Mouse (Mus musculus) cerebellum, postnatal 10 days (tissue): Measurements from ENCODE around the gene Dbp.
A peak's percentile ranks its signal among the peaks of the same experiment; 100 is the strongest.

Experiments
- DNase-seq, 2 experiments: peaks; one replicate each; pipeline ENCODE4 v3.0.0; 2021; ENCODE audit warnings: mixed read lengths in 2 of 2

Gene Dbp

DNA sequence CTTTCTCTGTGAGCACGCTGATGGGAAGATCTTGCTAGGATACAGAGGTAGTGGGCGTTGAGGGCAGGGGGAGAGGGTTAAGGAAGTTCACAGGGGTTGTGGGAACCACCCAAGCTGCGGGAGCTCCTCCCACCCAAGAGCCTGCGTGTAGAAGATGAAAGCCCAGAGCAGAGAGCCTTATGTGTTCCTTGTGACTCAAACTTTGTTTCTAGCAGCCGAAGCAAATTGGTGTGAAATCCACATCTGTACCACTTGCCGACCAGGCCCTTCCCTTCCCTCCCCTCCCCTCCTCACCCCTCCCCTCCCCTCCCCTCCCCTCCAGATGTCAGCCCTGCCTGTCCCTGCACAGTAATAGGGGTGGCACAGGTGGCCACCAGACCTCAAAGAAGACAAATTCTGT is 9.8 kb upstream of the Dbp start:
- no peak for DNase-seq

GRCm38 (mm10) chr7:45697894-45698293 is 7.0 kb upstream of the Dbp start:
- peak in 1 of 2 experiments; percentile 29 for DNase-seq

- peak; percentile 71 for DNase-seq
These were observed 5.3 kb upstream of the Dbp start, which contains the start of gene Car11 for GRCm38 (mm10) chr7:45699523-45700141. Gene Car11, plus strand, starts transcription at chr7:45699843.

GRCm38 (mm10) chr7:45700301-45701015 is 4.4 kb upstream of the Dbp start:
- peak; percentile 83 to 88 for DNase-seq

DNA sequence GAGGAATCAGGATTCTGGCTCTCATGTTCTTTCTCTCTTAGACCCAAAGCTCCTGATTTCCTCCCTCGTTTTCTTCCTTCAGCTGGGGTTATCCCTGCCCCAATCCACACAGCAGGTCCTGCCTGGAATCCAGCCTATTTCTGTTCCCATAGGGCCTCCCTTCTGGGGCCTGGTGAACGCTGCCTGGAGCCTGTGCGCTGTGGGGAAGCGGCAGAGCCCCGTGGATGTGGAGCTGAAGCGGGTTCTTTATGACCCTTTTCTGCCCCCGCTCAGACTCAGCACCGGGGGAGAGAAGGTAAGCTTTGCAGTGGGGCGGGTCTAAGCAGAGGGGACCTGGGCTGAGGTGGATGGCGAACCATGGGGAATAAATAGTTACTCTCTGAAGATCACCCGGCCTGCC is 3.8 kb upstream of the Dbp start:
- DNase-seq, result peak in 1 of 2 experiments; percentile 59

DNA sequence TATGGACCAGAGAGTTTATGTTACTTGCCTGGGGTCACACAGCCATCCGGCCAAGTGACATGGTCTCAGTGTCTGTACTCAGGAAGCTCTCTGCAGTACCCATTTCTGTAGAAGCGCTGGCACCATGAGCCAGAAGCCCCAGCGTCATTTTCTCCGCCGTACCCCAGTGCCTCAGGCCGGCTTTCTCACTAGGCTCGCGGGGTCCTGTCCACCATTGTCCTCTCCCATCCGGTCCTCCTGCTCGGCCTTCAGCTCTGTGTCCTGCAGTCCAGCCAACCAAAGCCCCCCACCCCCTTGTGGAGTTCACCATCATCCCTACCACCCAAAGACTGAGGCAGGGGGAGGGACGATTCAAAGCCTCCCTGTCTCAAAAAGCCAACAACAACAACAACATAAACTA is 3.3 kb upstream of the Dbp start:
- peak in 1 of 2 experiments; percentile 25 for DNase-seq

- peak in 1 of 2 experiments; percentile 6 for DNase-seq
These were observed 2.6 kb upstream of the Dbp start for GRCm38 (mm10) chr7:45702316-45702715.

- peak in 1 of 2 experiments; percentile 20 for DNase-seq
These were observed 1.9 kb upstream of the Dbp start for GRCm38 (mm10) chr7:45702809-45703520.

DNA sequence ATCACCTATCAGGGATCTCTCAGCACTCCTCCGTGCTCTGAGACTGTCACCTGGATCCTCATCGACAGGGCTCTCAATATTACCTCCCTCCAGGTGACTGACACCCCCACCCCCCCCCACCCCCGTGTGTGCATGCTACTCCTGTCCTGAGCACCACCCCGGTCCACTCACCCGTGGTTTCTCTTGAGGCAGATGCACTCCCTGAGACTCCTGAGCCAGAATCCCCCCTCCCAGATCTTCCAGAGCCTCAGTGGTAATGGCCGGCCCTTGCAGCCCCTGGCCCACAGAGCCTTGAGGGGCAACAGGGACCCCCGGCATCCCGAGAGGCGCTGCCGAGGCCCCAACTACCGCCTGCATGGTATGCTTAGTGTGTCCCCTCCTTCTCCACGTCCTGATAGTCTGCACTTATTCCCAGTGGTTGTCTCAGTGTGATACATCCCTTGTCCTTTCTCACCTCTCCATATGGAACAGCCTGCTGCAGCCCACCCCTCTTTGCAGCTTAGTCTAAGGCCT is 1.3 kb upstream of the Dbp start:
- peak in 1 of 2 experiments; percentile 52 for DNase-seq

GRCm38 (mm10) chr7:45704046-45704559 is 785 bp upstream of the Dbp start:
- DNase-seq, result peak; percentile 83 to 86

DNA sequence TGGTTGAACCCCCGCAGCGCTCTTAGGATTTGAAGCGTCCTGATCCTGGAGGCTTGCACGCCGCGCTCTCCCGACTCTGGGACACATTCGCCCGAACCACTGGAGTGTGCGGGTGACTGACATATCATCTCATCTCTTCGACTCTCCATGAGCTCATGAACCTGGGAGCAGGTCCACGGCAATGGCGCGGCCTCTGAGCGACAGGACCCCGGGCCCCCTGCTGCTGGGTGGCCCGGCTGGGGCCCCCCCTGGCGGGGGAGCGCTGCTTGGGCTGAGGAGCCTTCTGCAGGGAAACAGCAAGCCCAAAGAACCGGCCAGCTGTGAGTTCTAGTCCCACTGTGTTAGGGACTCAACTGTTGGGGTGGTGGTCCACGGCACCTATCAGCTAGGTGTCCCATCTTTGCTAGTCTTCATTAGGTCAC is 566 bp downstream of the Dbp start:
- no peak for DNase-seq

GRCm38 (mm10) chr7:45705873-45706281 is 989 bp downstream of the Dbp start:
- DNase-seq, result peak; percentile 82 to 87

DNA sequence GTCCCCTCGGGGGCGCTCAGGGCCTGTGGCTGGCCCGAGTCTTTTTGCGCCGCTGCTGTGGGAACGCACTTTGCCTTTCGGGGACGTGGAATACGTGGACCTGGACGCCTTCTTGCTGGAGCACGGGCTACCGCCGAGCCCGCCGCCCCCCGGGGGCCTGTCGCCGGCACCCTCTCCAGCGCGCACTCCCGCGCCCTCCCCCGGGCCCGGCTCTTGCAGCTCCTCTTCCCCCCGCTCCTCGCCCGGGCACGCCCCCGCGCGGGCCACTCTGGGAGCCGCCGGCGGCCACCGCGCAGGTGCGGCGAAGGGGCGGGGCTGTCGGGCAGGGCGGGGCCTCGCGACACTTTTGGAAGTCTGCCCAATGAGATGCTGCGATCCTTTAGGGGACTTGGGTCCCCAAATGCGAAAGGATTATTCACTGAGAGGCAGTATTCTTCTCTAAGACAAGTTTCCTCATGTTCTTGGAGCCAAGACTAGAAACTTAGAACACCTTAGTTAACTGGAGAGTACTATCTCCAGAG is 1.9 kb downstream of the Dbp start:
- peak; percentile 93 to 94 for DNase-seq

DNA sequence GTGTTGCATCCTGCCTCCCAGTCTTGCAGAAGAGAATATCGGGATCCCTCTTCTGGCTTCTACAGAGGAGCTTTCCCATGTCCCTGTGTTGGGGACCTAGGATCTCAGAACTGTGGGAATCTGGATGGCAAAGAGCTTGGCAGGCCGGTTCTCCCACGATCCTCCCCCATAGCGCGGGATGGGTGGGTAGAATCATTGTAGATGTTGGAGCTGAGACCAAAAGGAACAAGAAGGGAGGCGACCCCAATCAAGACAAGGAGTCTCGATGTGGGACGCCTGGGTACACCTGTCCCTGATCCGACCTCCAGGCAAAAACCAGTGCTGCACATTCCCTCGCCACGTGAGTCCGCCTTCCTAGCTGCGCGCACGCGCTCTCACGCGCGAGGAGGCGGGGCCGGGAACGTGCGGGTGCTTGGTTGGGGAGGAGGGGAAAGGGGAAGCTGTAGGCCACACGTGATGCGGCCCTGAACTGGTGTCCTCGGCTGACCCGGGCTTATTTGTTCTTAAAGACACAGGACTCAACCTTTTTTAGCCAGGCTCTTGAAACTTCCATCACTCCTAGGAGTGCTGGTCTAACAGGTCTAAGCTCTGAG is 2.6 kb downstream of the Dbp start:
- DNase-seq, result peak; percentile 97

- DNase-seq, result peak; percentile 26 to 46
These were observed 3.4 kb downstream of the Dbp start for GRCm38 (mm10) chr7:45708221-45708761.

DNA sequence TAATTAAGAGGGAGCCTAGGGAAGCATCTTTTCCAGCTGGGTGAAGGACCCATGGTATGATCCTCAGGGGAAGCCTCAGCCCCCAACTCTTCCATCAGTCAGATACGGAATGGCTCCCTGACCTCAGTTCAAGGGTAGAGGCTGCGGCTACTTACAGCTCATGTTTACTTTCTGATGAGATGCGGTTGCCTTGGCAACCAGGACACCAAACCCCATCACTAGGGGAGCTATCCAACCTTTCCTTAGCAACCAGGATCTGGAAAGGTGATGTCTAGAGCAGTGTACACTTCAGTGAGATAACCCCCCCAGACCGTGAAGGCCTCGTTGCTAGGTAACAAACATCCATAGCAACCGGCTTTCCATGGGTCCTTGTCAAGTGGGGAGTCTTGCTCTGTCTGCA is 4.1 kb downstream of the Dbp start:
- peak; percentile 42 to 56 for DNase-seq

- DNase-seq, result peak in 1 of 2 experiments; percentile 42
These were observed 4.9 kb downstream of the Dbp start for GRCm38 (mm10) chr7:45709677-45710355.

DNA sequence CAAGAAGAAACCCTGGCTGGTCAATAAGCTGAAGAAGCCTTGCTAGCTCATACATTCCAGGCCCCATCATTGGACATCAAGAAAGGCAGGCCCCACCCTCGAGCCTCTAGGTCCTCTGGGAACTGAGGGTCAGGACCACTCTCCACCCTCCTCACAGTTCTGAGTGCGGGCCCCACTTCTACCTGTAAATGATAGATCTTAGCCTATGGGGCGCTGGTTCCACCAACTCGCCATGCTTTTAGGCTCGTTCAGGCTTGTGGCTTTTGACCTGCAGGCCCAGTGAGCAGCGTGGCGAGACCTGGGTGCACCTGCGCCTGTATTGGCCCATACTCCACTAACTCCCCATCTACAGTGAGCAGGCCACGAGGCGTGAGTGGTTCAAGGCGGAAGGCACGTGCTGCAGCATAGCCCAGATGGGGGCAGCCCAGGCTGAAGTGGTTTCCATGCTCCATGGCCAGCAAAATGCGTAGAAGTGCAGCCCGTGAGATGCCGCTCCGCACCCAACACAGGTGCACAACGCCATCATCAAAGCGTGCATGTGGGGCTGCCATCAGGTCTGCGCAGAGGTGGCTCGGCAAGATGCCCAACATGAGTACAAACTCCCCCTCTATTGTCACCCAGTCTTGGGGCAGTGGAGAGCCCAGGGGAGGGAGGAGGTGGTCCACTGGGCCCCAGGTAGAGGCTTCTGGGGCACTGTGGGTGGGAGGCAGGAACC is 5.7 kb downstream of the Dbp start:
- peak in 1 of 2 experiments; percentile 31 for DNase-seq

DNA sequence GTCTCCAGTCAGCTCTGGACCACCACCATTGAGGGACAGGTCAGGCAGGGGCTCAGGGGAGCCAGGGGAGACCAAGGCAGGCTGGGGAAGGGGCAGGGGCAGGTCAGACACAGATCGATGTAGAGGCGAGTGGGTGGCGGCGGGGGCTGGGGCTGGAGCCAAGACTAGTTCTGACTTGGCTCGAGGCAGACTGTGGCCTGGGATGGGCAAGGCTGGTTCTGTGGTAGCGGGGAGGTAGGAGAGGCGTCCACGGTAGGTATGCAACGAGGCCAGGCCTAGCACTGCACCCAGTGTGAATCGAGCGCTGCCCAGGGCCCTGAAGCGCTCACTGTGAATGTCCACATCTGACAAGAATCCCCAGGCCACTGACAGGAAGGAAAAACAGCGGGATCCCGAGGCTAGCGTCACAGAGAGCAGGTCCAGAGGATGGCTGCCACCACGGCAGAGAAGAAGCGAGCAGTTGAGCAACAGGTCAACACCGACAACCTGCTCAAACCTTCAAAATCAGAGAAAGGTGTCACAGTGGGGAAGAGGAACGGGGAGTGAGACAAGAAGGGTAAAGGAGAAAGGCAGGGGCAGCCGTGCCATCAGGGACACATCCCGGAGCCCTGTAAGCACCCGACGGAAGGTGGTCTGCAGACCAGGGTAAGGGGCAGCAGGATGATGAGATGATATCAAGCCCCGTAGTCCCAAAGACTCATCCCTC is 6.6 kb downstream of the Dbp start:
- peak; percentile 38 to 39 for DNase-seq
